Mouse (Mus musculus): Measurements from ENCODE around the gene Rabl2. TPM values are rescaled to one million over a fixed set of nuclear protein-coding genes. Genes with fewer than 3 reads are reported as not detected.

Rabl2 gene
- polyA plus RNA-seq (2012; rRNA removed) = 96.6 and 101 TPM in 2 replicates

- Histone ChIP-seq H3K4me3 (ENCODE audit: insufficient read depth, low read length) (peak within 1 kb of the TSS; percentile 56), H3K27ac (ENCODE audit: insufficient read depth, low read length) (no peak within 1 kb of the TSS), H3K4me1 (ENCODE audit: control insufficient read depth, insufficient read depth, low read length) (no peaks in the 10 kb centered on the region)
- TF ChIP-seq CTCF (IDR thresholded peaks at IDR 0.05; ENCODE audit: extremely low read depth, insufficient read depth, low read length) (no peak), POLR2A (IDR thresholded peaks at IDR 0.05; ENCODE audit: extremely low read depth, insufficient read depth, low read length) (peak; percentile 78; the same call in 1 of the 2 replicates)
These were observed at the start of gene Rabl2 for GRCm38 (mm10) chr15:89591723-89592455. TSS of gene Rabl2 (minus strand) at chr15:89591923.

DNA sequence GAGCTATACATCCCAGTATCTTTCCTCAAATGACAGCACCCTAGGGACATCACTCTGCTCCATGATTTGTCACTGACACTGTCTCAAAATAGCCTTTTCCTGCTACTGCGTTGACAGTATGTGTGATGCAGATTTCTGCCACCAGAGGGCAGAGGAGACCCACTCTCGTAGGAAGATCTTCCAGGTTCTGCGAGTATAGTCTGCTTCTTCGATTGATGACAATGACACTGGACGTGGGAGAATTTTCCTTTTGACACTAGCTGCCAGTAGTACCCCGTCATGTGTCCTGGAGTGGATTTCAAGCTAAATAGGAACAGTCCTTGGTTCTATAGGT is 31.9 kb upstream of the Rabl2 start:
- TF ChIP-seq POLR2A (IDR thresholded peaks at IDR 0.05; ENCODE audit: extremely low read depth, insufficient read depth, low read length) (no peak), CTCF (IDR thresholded peaks at IDR 0.05; ENCODE audit: extremely low read depth, insufficient read depth, low read length) (peak; percentile 98)
- Histone ChIP-seq H3K4me3 (ENCODE audit: insufficient read depth, low read length) (no peak overlapping the region), H3K4me1 (ENCODE audit: control insufficient read depth, insufficient read depth, low read length) (no peaks in the 10 kb centered on the region), H3K27ac (ENCODE audit: insufficient read depth, low read length) (no peak overlapping the region)

- Histone ChIP-seq H3K4me1 (ENCODE audit: control insufficient read depth, insufficient read depth, low read length) (no peaks in the 10 kb centered on the region), H3K27ac (ENCODE audit: insufficient read depth, low read length) (no peak overlapping the region), H3K4me3 (ENCODE audit: insufficient read depth, low read length) (no peak overlapping the region)
- TF ChIP-seq POLR2A (IDR thresholded peaks at IDR 0.05; ENCODE audit: extremely low read depth, insufficient read depth, low read length) (no peak), CTCF (IDR thresholded peaks at IDR 0.05; ENCODE audit: extremely low read depth, insufficient read depth, low read length) (no peak)
These were observed 31.4 kb upstream of the Rabl2 start for GRCm38 (mm10) chr15:89622959-89623625.

DNA sequence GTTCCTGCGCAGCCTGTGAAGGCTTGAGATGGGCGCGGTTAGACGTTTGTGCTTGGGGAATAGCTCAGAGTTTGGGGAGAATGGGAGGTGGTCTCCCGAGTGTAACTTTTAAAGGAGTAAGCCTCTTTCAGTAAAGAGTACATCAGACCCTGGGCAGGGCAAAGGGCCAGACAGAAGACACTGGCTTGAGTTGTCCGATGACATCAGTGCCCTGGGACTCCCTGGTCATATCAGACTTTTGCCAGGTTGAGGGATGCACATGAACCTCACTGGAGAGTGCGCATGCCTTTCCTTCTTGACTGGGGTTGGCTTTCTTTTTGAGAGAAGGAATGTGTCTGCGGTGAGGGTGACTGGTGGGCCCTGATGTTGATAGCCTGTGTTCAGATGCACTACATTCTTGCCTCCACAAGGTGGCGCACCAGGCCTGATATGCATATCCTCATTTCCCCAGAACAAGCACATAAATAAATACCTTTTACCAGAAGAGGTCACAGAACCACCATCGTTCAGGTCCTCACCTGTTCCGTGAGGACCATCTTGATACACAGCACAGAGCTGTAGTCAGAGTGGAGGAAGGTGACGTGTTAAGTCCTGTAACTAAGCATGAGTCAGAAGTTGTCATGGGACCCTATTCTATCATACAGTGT is 30.7 kb upstream of the Rabl2 start:
- H3K27ac ChIP-seq (ENCODE audit: insufficient read depth, low read length) = no peak overlapping the region
- peak; percentile 92 for TF ChIP-seq CTCF (IDR thresholded peaks at IDR 0.05; ENCODE audit: extremely low read depth, insufficient read depth, low read length)
- no peak for TF ChIP-seq POLR2A (IDR thresholded peaks at IDR 0.05; ENCODE audit: extremely low read depth, insufficient read depth, low read length)
- no peak overlapping the region for H3K4me3 ChIP-seq (ENCODE audit: insufficient read depth, low read length)
- H3K4me1 ChIP-seq (ENCODE audit: control insufficient read depth, insufficient read depth, low read length) = no peaks in the 10 kb centered on the region

DNA sequence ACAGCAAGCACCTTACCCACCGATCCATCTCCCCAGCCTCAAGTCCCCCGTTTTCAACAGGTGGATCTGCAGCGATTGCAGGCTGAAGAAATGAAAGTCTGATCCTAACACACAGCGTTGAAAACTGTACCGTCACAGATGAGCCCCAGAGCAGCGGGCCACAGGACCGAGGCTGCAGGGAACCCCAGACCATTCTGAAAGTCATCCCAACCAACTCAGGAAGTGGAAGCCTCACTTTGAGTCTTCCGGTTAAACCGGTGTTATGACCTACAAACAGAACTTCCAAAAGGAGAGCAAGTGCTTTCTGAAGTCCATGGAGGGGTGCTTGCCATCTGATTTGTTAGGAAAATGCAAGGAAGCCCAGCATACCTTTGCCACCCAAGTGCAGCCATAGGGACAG is 16.2 kb upstream of the Rabl2 start:
- Histone ChIP-seq H3K4me1 (ENCODE audit: control insufficient read depth, insufficient read depth, low read length) (peaks cover 1% of the 10 kb centered on the region; the same call in 1 of the 2 replicates), H3K27ac (ENCODE audit: insufficient read depth, low read length) (no peak overlapping the region), H3K4me3 (ENCODE audit: insufficient read depth, low read length) (no peak overlapping the region)
- TF ChIP-seq POLR2A (IDR thresholded peaks at IDR 0.05; ENCODE audit: extremely low read depth, insufficient read depth, low read length) = no peak
- no peak for TF ChIP-seq CTCF (IDR thresholded peaks at IDR 0.05; ENCODE audit: extremely low read depth, insufficient read depth, low read length)

GRCm38 (mm10) chr15:89607480-89607879 is 15.8 kb upstream of the Rabl2 start:
- Histone ChIP-seq H3K4me3 (ENCODE audit: insufficient read depth, low read length) (no peak overlapping the region), H3K4me1 (ENCODE audit: control insufficient read depth, insufficient read depth, low read length) (peaks cover 1% of the 10 kb centered on the region; the same call in 1 of the 2 replicates), H3K27ac (ENCODE audit: insufficient read depth, low read length) (no peak overlapping the region)
- TF ChIP-seq POLR2A (IDR thresholded peaks at IDR 0.05; ENCODE audit: extremely low read depth, insufficient read depth, low read length) = no peak
- no peak for TF ChIP-seq CTCF (IDR thresholded peaks at IDR 0.05; ENCODE audit: extremely low read depth, insufficient read depth, low read length)

DNA sequence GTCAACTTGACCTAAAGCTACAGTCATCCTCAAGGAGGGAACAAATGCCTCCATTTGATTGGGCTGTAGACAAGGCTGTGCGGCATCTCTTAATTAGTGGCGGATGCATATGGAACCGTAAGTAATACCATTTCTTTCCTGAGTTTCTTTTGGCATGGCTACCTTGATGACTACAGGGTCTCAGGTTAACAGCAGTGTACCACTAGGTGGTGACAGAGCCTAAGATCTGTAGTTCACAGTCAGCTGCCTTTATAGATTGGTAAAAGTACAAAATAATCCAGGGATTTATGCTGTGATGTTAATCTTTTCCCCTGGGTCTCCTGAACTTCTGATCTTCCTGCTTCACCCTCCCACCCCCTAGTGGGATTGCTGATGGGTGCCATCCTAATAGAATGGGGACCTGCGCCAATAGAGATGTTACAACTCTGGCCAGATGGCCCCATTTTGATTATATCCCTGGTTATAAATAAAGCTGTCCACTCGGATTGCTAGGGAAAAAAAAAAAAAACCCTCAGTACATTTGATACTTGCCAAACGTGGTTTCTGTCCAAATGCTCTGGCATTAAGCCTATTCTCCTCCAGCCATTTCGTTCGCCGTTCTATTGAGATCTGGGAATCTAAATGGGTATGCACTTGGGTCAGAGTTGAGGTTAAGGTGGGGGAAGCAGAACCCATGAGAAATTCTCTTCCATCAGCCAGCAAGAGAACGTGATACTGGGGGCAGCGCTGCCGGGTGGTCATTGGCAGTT is 14.3 kb upstream of the Rabl2 start:
- Histone ChIP-seq H3K4me3 (ENCODE audit: insufficient read depth, low read length) (no peak overlapping the region), H3K4me1 (ENCODE audit: control insufficient read depth, insufficient read depth, low read length) (peaks cover 1% of the 10 kb centered on the region; the same call in 1 of the 2 replicates), H3K27ac (ENCODE audit: insufficient read depth, low read length) (no peak overlapping the region)
- TF ChIP-seq CTCF (IDR thresholded peaks at IDR 0.05; ENCODE audit: extremely low read depth, insufficient read depth, low read length) (peak; percentile 25; the same call in 1 of the 2 replicates), POLR2A (IDR thresholded peaks at IDR 0.05; ENCODE audit: extremely low read depth, insufficient read depth, low read length) (no peak)

- Histone ChIP-seq H3K27ac (ENCODE audit: insufficient read depth, low read length) (no peak overlapping the region), H3K4me3 (ENCODE audit: insufficient read depth, low read length) (peak overlapping the region; percentile 56; the same call in 1 of the 2 replicates), H3K4me1 (ENCODE audit: control insufficient read depth, insufficient read depth, low read length) (no peaks in the 10 kb centered on the region)
- no peak for TF ChIP-seq CTCF (IDR thresholded peaks at IDR 0.05; ENCODE audit: extremely low read depth, insufficient read depth, low read length)
- TF ChIP-seq POLR2A (IDR thresholded peaks at IDR 0.05; ENCODE audit: extremely low read depth, insufficient read depth, low read length) = no peak
These were observed 825 bp upstream of the Rabl2 start for GRCm38 (mm10) chr15:89592548-89592947.

DNA sequence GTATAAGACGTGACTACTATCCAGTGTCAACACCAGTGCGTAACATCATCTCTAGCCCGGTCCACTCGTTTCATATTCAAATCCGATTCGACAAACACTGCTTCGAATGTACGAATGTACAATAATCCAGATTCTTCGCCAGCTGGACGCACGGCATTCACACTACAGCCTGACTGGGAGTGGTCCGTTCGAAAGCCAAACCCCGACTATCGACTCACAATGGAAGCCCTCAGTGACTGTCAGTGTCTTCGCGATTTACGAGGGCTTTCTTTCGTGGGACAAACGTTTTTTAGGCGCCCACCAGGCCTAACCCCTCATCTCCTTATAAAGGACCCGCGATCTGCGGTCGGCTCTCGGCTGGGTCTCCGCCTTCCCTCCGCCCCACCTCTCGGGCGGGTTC is 406 bp downstream of the Rabl2 start:
- no peak overlapping the region for H3K27ac ChIP-seq (ENCODE audit: insufficient read depth, low read length)
- no peak for TF ChIP-seq CTCF (IDR thresholded peaks at IDR 0.05; ENCODE audit: extremely low read depth, insufficient read depth, low read length)
- no peak for TF ChIP-seq POLR2A (IDR thresholded peaks at IDR 0.05; ENCODE audit: extremely low read depth, insufficient read depth, low read length)
- peak overlapping the region; percentile 56 for H3K4me3 ChIP-seq (ENCODE audit: insufficient read depth, low read length)
- no peaks in the 10 kb centered on the region for H3K4me1 ChIP-seq (ENCODE audit: control insufficient read depth, insufficient read depth, low read length)

All from cortical plate, adult 2 months (tissue).